Mouse (Mus musculus): Measurements from ENCODE around the gene Hoxd11.

- TF ChIP-seq TAL1 (IDR thresholded peaks at IDR 0.05; ENCODE audit: low read length) (no peak), GATA1 (IDR thresholded peaks at IDR 0.05; ENCODE audit: low read length) (no peak)
These were observed 2.8 kb upstream of the Hoxd11 start for GRCm38 (mm10) chr2:74676376-74677052.
